Mouse (Mus musculus) C2C12 (cell line): Measurements from ENCODE around the gene Slc45a1. TPM values are rescaled to one million over a fixed set of nuclear protein-coding genes. Genes with fewer than 3 reads are reported as not detected.

Experiments
- H3K27me3 ChIP-seq: one replicate; pipeline ENCODE4 v1.6.1; 2011; ENCODE audit not compliant: control insufficient read depth, insufficient read depth, insufficient read length
- H3K36me3 ChIP-seq: one replicate; pipeline ENCODE4 v1.6.1; 2011; ENCODE audit not compliant: control insufficient read depth, insufficient read depth
- H3K4me3 ChIP-seq: one replicate; pipeline ENCODE4 v1.5.1; 2011; ENCODE audit warnings: mild to moderate bottlenecking, control low read depth; ENCODE audit not compliant: poor library complexity, insufficient read depth, severe bottlenecking
- H3K79me2 ChIP-seq: one replicate; pipeline ENCODE4 v1.6.1; 2011; ENCODE audit not compliant: control insufficient read depth, insufficient read depth
- H3K79me3 ChIP-seq: one replicate; pipeline ENCODE4 v1.6.1; 2011; ENCODE audit warnings: low read depth, control low read depth
- H3ac ChIP-seq: one replicate; pipeline ENCODE3; 2011; ENCODE audit warnings: low read depth; ENCODE audit not compliant: control insufficient read depth, insufficient read length
- CEBPB ChIP-seq: IDR thresholded peaks from one replicate; pipeline ENCODE4 v1.6.1; 2011; ENCODE audit warnings: low read depth, mild to moderate bottlenecking, control low read depth, moderate library complexity
- CTCF ChIP-seq: IDR thresholded peaks from one replicate; pipeline ENCODE4 v1.5.1; 2011; ENCODE audit not compliant: control insufficient read depth, insufficient read depth, insufficient read length
- FOSL1 ChIP-seq: IDR thresholded peaks from one replicate; pipeline ENCODE4 v1.8.0; 2011; ENCODE audit warnings: mild to moderate bottlenecking, low read length; ENCODE audit not compliant: poor library complexity, insufficient read depth, severe bottlenecking
- MAX ChIP-seq: IDR thresholded peaks from one replicate; pipeline ENCODE4 v1.6.1; 2011; ENCODE audit warnings: mild to moderate bottlenecking, control low read depth
- MYOD1 ChIP-seq: IDR thresholded peaks from one replicate; pipeline ENCODE4 v1.6.1; 2011; ENCODE audit warnings: low read depth; ENCODE audit not compliant: control insufficient read depth, insufficient read length
- MYOG ChIP-seq: IDR thresholded peaks from one replicate; pipeline ENCODE4 v1.6.1; 2011; ENCODE audit not compliant: control insufficient read depth, insufficient read length; ENCODE audit errors: extremely low read depth
- USF1 ChIP-seq: IDR thresholded peaks from one replicate; pipeline ENCODE4 v1.6.1; 2011; ENCODE audit warnings: low read depth, mild to moderate bottlenecking, control low read depth, moderate library complexity
- polyA plus RNA-seq: library from polyadenylated mRNA; unstranded; fragments of >200 nt; fragmentation: generic; extraction: Trizol; gene quantifications from one replicate; pipeline ENCODE4 v1.2.1, GENCODE M21; 2012; ENCODE audit warnings: missing spikeins

Gene Slc45a1
- polyA plus RNA-seq, 1 experiment, result 0.01 TPM

DNA sequence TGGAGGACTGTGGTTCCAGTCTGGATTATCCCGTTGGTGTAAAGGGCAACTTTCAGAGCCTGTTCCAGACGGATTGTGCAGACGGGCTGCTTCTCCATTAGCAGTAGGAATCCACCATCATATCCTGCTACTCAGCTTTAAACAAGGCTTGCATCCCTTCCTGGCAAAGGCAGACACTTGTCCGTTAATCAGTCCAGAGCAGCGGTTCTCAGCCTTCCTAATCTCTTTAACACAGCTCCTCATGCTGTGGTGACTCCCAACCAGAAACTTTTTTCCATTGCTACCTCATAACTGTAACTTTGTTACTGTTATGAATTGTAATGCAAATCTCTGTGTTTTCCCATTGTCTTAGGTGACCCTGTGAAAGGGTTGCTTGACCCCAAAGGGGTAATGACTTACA, 2.6 kb downstream of the Slc45a1 start:
- no peak overlapping the region for H3ac ChIP-seq
- TF ChIP-seq CEBPB, result no peak
- no peak for TF ChIP-seq USF1
- TF ChIP-seq MAX, result no peak
- H3K79me3 ChIP-seq, result no peaks in the 10 kb centered on the region
- H3K27me3 ChIP-seq, result peaks cover 4% of the 10 kb centered on the region
- no peaks in the 10 kb centered on the region for H3K79me2 ChIP-seq
- H3K4me3 ChIP-seq, result no peak overlapping the region
- H3K36me3 ChIP-seq, result no peaks in the 10 kb centered on the region

- no peak overlapping the region for H3K4me3 ChIP-seq
- TF ChIP-seq CTCF (no peak), CEBPB (no peak), USF1 (no peak), MYOG (no peak), MAX (no peak), MYOD1 (no peak), FOSL1 (no peak)
- H3K79me2 ChIP-seq, result no peaks in the 10 kb centered on the region
- peaks cover 4% of the 10 kb centered on the region for H3K27me3 ChIP-seq
- no peaks in the 10 kb centered on the region for H3K79me3 ChIP-seq
- H3K36me3 ChIP-seq, result no peaks in the 10 kb centered on the region
- no peak overlapping the region for H3ac ChIP-seq
These were observed 7.7 kb downstream of the Slc45a1 start for GRCm38 (mm10) chr4:150644299-150644698.

DNA sequence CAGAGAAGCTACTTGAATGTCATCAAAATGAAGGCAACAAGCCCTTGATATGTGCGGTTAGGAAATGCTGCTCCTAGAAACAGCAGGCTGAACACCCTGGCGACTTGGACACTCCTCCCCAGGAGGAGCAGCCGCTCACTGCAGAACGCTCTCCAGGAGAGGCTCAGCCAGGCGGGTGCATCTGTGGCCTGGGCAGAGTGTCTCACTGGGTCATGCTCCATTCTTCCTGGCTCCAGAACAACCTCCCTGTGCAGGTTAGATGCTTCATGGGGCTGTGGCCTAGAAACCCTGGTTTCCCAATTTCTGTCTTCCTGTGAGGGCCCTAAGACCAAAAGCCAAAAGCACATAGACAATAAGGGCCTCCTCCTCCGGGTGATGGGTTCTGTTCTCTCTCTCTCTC, 15.3 kb downstream of the Slc45a1 start:
- Histone ChIP-seq H3ac (no peak overlapping the region), H3K27me3 (no peaks in the 10 kb centered on the region), H3K79me2 (no peaks in the 10 kb centered on the region), H3K4me3 (no peak overlapping the region), H3K79me3 (no peaks in the 10 kb centered on the region), H3K36me3 (no peaks in the 10 kb centered on the region)
- no peak for TF ChIP-seq MYOD1
- no peak for TF ChIP-seq MAX
- no peak for TF ChIP-seq CEBPB
- TF ChIP-seq FOSL1, result no peak
- no peak for TF ChIP-seq MYOG
- no peak for TF ChIP-seq CTCF
- no peak for TF ChIP-seq USF1

DNA sequence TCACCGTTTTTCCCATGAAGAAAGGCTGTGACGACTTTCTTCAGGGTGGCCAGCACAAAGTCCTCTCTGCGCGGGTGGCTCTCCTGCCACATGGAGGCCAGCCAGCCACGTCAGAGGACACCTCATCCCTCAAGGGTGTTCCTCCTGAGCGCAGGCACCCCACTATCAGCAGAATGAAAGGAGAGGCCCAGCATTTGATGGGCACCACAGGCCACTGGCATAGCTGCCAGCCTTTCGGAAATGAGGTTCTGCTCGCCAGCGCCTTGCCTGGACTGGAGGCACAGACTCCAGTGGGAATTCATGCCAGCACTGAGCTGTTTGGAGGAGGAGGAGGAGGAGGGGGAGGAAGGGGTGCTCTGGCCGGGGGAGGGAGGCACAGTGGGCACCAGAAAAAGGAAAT, 16.4 kb downstream of the Slc45a1 start:
- no peak overlapping the region for H3ac ChIP-seq

GRCm38 (mm10) chr4:150629266-150629665, 22.7 kb downstream of the Slc45a1 start:
- Histone ChIP-seq H3ac (no peak overlapping the region), H3K36me3 (no peaks in the 10 kb centered on the region), H3K79me3 (no peaks in the 10 kb centered on the region), H3K79me2 (no peaks in the 10 kb centered on the region), H3K27me3 (no peaks in the 10 kb centered on the region), H3K4me3 (no peak overlapping the region)
- no peak for TF ChIP-seq MYOD1
- no peak for TF ChIP-seq FOSL1
- TF ChIP-seq CTCF, result no peak
- TF ChIP-seq CEBPB, result no peak
- TF ChIP-seq MYOG, result no peak

More for the DNA sequence above, 16.4 kb downstream of the Slc45a1 start:
- H3K79me2 ChIP-seq, result no peaks in the 10 kb centered on the region
- H3K79me3 ChIP-seq, result no peaks in the 10 kb centered on the region
- H3K36me3 ChIP-seq, result no peaks in the 10 kb centered on the region
- TF ChIP-seq MAX (no peak), CTCF (no peak), MYOG (no peak), MYOD1 (no peak), CEBPB (no peak), USF1 (no peak)
- H3K4me3 ChIP-seq, result no peak overlapping the region
- no peaks in the 10 kb centered on the region for H3K27me3 ChIP-seq

DNA sequence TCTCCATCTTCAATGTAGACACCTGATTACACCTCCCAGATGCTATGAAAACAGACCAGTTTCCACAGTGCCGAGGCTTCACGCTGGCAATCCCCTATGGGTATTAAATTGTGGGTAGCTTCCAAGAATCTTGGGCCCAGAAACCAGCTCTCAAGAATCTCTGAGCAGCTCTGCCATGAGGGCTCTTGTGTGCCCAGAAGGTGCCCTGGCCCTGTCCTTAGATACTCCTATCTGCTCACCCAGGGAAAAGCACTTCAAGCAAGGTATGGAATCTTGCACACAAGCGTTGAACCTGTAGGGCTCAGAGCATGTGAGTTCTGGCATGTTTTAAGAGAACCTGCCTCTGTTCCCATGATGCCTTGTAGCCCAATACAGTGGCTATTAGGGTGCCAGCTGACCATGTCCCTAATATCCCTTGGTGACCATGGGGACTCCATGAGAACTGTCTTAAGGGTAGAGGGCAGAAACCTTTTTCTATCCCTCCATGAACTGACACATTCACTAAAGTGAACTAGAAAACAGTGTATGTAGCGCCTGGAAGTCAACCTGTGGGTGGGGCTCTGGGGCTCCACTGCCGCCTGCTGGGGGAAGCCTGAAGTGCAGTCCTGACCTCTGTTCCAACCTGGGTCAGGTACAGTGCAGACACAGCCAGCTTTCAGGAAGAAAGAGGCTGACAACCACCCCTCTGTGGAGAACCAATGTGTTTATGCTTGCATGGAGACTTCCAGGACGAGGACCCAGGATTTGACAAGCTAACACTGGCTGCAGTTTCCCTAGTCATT, 25.8 kb downstream of the Slc45a1 start:
- Histone ChIP-seq H3ac (no peak overlapping the region), H3K4me3 (no peak overlapping the region), H3K79me2 (no peaks in the 10 kb centered on the region), H3K79me3 (no peaks in the 10 kb centered on the region), H3K36me3 (no peaks in the 10 kb centered on the region), H3K27me3 (no peaks in the 10 kb centered on the region)
- TF ChIP-seq MYOD1, result no peak
- TF ChIP-seq CTCF, result peak; percentile 51
